Mouse (Mus musculus): ENCODE data around the gene Hspa12b. TPM values are rescaled to one million over a fixed set of nuclear protein-coding genes. Genes with fewer than 3 reads are reported as not detected.
A peak's percentile ranks its signal among the peaks of the same experiment; 100 is the strongest.
"Not testable (repeated sequence)": the region's sequence is repeated elsewhere in the genome, so short reads cannot be mapped to it uniquely, and the experiment has no call there.

Gene Hspa12b
- 21.7 and 30.8 TPM in 2 replicates for polyA plus RNA-seq (2012; rRNA removed)

GRCm38 (mm10) chr2:131127161-131127730 is at the start of gene Hspa12b:
Gene Hspa12b, plus strand, starts transcription at chr2:131127280.
- DNase-seq (ENCODE audit: low read depth), result no peak

GRCm38 (mm10) chr2:131080507-131080906 is 46.6 kb upstream of the Hspa12b start:
- no peak for DNase-seq (ENCODE audit: low read depth)

DNA sequence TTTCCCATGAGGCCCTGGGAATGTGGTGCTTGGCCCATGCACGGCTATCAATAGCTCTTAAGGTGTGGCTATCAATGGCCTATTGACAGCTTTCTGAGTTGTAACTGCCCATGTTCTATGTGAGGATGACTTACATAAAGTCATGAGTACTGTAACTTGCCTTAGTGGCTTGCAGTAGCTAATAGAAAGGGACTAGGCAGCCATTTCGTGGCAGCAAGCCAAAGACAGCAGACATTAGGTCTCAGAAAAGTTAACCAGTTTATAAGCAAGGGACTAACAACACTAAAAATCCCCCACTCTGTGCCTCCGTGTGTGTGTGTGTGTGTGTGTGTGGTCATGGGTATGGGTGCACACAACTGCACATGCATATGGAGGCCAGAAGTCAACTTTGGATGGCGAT is 42.9 kb upstream of the Hspa12b start:
- no peak for DNase-seq (ENCODE audit: low read depth)

- DNase-seq (ENCODE audit: low read depth), result no peak
Observed at GRCm38 (mm10) chr2:131086667-131087390, 40.3 kb upstream of the Hspa12b start, which contains the start of gene Siglec1. Gene Siglec1, minus strand, starts transcription at chr2:131086765.

GRCm38 (mm10) chr2:131088581-131088980 is 38.5 kb upstream of the Hspa12b start:
- no peak for DNase-seq (ENCODE audit: low read depth)

- DNase-seq (ENCODE audit: low read depth), result no peak
Observed at GRCm38 (mm10) chr2:131089634-131090033, 37.4 kb upstream of the Hspa12b start.

- no peak for DNase-seq (ENCODE audit: low read depth)
Observed at GRCm38 (mm10) chr2:131090852-131091251, 36.2 kb upstream of the Hspa12b start.

DNA sequence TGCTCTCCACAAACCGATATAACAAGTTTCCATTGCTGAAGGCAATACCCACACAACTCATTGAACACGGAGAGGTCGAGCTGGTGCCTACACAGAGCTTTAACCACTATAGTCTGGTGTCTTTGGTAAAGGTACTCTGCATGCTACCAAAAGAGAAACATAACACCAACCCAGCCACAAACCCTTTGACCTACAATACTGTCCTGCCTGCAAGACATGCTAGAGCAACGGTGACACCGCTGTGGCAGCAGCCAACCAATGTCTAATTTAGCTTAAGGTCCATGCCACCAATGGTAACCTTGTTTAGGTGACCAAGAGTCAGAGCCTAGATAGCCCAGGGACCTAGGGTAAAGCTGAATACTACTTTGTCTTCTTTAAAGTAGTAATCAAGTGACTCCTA is 33.5 kb upstream of the Hspa12b start:
- no peak for DNase-seq (ENCODE audit: low read depth)

GRCm38 (mm10) chr2:131094823-131095222 is 32.3 kb upstream of the Hspa12b start:
- peak; percentile 9 for DNase-seq (ENCODE audit: low read depth)

DNA sequence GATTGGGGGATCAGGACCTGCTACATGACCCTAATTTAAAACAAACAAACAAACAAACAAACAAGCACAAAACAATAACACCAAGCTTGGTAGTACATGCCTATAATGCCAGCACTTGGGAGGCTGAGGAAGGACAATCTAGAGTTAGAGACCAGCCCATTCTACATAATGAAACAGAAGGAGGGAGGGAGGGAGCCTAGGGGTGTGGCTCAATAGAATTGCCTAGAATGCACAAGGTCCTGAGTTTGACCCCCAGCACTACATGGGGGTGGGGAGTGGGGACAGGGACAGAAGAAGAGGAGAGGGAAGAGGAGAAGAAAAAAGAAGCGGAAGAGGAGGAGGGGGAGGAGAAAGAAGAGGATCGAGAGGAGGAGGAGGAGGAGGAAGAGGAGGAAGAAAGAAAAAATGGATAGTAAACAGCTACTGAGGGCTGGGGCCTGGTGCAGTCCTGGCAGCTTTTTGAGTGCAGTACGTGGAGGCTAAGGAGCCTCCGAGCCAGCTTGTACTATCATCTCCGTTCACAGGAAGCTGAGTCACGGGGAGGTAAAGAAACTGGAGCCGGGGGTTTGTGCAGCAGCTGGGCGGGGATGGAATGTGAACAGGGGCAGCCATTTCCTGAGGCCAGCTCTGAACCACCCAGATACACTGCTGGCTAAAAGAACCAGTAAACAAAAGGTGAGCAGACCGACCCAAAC is 30.8 kb upstream of the Hspa12b start:
- no peak for DNase-seq (ENCODE audit: low read depth)

DNA sequence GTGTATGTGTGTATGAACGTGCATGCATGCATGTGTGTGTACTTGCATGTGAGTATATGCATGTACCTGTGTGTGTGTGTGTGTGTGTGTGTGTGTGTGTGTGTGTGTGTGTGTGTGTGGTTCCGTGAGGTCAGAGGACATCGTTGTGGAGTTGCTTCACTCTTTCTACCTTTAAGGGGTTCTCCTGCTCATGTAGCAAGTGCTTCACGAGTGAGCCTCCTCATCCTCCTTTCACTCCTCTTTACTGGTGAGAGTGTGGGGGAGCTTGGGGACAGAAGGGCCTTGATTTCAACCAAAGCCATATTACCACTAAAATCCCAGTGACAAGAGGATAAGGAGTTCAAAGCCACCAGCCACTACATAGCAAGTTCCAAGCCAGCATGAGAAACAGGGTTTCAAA is 30.0 kb upstream of the Hspa12b start:
- no peak for DNase-seq (ENCODE audit: low read depth)

GRCm38 (mm10) chr2:131101530-131101929 is 25.6 kb upstream of the Hspa12b start:
- no peak for DNase-seq (ENCODE audit: low read depth)

DNA sequence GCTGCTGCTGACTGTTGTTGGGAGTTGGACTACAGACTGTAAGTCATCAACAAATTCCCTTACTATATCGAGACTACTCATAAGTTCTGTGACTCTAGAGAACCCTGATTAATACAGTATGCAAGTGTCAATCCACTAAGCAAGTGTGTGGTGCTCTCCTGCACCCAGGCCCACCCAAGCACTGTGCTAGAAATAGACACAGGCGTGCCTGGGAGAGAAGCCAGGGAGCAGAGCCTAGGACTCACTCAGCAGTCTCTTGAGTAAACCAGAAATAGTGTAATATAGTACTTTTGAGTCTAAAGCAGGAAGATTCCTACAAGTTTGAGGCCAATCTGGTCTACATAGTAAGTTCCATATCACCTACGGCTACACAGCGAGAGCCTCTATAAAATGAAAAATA is 23.1 kb upstream of the Hspa12b start:
- DNase-seq (ENCODE audit: low read depth), result no peak

DNA sequence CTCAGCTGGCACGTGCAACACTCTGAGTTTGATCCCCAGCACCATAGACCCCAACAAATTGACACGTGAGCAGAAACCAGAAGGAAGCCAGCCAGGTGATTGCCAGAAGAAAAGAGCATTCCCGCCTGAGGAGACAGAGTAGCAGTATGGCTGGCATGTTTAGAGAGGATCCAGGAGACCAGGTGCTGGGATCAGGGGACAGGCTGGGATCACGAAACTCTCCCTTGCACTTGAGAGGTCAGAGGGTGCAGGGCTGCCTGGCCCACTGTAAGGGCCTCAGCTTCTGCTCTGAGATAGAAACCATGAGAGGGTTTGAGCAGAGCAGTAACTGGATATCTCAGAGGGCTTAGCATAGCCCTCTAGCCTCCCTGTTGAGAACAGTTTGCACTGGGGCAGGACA is 22.0 kb upstream of the Hspa12b start:
- DNase-seq (ENCODE audit: low read depth), result not testable (repeated sequence)

DNA sequence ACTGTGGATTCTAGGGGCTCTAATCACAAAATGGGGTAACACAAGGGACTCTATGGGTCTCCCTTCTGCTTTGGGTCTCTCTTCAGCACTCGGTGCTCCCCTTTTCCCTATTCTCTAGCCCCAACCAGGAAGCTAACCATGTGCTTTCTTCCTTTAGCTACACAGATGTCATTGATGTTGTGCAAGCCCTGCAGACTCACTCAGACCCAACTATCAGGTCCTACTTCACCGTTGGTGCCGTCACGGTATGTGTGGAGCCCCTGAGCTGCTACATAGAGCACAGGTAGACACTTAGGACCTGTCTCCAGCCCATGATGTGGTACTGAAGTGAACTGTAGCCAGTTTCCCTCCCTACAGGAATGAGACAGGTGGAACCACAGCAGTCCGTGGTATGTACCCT is 21.1 kb upstream of the Hspa12b start:
- no peak for DNase-seq (ENCODE audit: low read depth)

GRCm38 (mm10) chr2:131118968-131119574 is 8.0 kb upstream of the Hspa12b start:
- DNase-seq (ENCODE audit: low read depth), result no peak

DNA sequence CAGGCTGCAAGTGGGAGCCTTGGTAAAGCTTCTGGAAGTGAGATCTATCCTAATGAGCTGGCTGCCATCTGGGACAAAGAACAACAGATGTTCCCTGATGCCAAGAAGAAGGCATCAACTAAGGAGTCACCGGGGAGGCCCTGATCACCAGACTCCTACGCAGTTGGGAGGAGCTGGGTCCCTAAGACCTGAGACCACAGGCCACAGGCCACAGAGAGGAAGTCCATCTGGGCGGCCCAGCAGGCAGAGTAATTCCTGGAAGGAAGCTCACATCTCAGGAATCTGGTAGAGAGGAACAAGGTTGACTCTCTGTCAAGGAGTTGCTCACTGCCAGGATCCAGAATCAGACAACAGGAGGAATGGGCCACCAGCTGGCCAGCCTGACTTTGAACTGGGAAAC is 2.9 kb upstream of the Hspa12b start:
- no peak for DNase-seq (ENCODE audit: low read depth)

GRCm38 (mm10) chr2:131125157-131125963 is 1.7 kb upstream of the Hspa12b start:
- no peak for DNase-seq (ENCODE audit: low read depth)

DNA sequence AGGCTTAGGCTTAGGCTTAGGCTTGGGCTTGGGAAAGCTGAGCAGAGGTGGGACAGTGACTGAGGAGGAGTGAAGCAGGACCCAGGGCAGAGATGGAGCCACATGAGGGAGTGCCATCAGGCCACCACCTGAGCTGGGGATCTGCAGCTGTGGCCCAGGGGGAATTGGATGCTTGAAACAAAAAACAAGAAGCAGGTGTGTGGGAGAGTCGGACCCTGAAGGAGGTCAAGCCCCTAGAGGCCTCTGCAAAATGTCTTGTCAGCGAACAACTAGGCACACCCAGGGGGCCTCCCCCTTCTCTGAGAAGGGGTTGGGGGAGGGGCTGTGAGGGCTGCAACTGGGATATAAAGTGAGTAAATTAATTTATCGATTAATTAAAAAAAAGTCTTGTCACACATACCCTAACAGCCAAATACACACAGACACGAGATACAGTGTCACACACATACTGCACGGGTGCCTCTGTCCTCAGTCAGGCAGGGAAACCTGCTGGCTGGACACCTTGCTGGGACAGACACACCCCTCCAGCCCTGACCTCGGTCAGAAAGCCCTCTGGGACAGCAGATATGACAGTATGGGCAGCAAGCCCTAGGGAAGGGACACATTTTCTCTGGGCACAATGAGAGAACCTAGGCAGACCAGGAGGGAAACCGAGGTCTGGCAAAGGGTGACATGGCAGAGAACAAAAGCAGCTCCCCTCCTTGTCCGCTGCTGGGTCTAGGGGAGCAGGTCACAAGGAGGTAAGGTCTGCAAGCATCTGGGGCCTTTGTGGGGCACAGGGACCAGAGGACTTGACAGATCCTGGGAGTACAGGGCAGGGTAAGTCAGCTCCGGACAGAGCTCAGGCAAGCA is 890 bp upstream of the Hspa12b start:
- DNase-seq (ENCODE audit: low read depth), result no peak

DNA sequence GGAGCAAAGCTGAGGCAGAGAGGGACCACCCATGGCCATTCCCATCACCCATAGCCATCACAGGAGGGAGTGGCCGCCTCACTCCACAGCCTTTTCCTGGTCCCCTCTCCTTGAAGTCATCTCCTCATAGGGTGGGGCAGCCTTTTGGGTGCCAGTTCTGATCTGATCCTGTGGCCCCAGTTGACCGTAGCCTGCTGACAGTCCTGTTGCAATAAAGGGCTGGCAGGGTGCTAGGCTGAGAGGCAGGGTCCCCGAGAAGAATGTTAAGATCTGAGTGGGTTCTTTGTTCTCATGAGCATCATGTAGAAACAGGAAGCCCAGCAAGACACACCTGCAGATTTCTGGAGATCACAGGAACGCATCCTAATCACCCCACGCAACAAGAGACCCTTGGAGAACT is 1.1 kb downstream of the Hspa12b start:
- DNase-seq (ENCODE audit: low read depth), result no peak

Measured in gonadal fat pad, adult 2 months (tissue).